ENCODE assay signal across 8 mouse cellular contexts in the genomic region with DNA sequence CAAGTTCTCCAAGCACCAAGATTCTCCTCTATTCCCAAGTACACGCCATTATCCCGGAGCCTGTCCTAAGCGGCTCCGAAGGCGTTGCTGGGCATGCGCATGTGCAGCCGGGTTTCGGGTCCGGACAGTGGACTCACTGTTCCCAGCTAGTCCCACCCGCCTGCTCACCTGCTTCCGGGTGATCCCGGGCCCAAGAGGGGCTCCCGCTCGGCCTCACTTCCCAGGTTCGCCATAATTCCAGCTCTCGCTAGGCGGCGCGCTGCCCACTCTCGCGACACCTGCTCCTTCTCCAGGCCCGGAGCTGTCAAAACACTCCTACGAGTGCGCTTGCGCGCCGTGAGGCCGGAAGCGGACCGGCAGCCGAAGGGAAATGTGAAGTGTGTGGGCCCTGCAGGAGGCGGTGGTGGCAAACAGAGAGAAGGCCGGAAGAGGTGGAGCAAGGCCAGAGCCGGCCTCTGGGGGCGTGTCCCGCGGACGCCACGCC. TPM values are rescaled to one million over a fixed set of nuclear protein-coding genes. Genes with fewer than 3 reads are reported as not detected.
DNase-seq lines count a peak whose midpoint lies in the region; ATAC-seq and TF ChIP-seq lines count a peak whose summit lies in the region.
"Not testable (repeated sequence)": the region's sequence is repeated elsewhere in the genome, so short reads cannot be mapped to it uniquely, and the experiment has no call there.

A gene (minus strand): TSS at position 414 of the 484 bp plus-strand sequence.

- not testable (repeated sequence) for TF ChIP-seq POLR2A in bone marrow macrophage, adult 2 months (IDR thresholded peaks at IDR 0.05; ENCODE audit: borderline replicate concordance, low read depth, low read length)
- peak; percentile 59 for TF ChIP-seq POLR2A in embryonic fibroblast, embryonic 13.5 days (IDR thresholded peaks at IDR 0.05; ENCODE audit: low read depth, low read length)

- H3K36me3 ChIP-seq in kidney, embryonic 14.5 days (ENCODE audit: control insufficient read depth, insufficient read depth, low read length); limb, embryonic 15.5 days: not testable (repeated sequence)

- H3K9ac ChIP-seq in kidney, embryonic 14.5 days (ENCODE audit: low read depth, low read length): peak within 1 kb of the TSS; percentile 52
- H3K9ac ChIP-seq in limb, embryonic 15.5 days: peak within 1 kb of the TSS; percentile 39

- peak within 1 kb of the TSS; percentile 79 for H3K4me3 ChIP-seq in bone marrow macrophage, adult 2 months (ENCODE audit: insufficient read depth, low read length)
- peak within 1 kb of the TSS; percentile 69 for H3K4me3 ChIP-seq in embryonic fibroblast, embryonic 13.5 days (ENCODE audit: insufficient read depth, low read length)
- peak within 1 kb of the TSS; percentile 45 for H3K4me3 ChIP-seq in kidney, embryonic 14.5 days (ENCODE audit: low read length)
- H3K4me3 ChIP-seq in limb, embryonic 15.5 days: peak within 1 kb of the TSS; percentile 50

- not testable (repeated sequence) for H3K27me3 ChIP-seq in kidney, embryonic 14.5 days (ENCODE audit: control insufficient read depth, insufficient read depth, low read length); limb, embryonic 15.5 days

- H3K9me3 ChIP-seq in kidney, embryonic 14.5 days (ENCODE audit: control insufficient read depth, low read length); limb, embryonic 15.5 days: not testable (repeated sequence)

- DNase-seq in A20 (ENCODE audit: low read depth, low spot score): peak; percentile 98
- peak; percentile 98 for DNase-seq in heart, adult 9 months (ENCODE audit: low spot score in 2 of 2)
- peak; percentile 93 to 95 for DNase-seq in monocyte, adult 2 months (ENCODE audit: low read depth in 1 of 2, low spot score in 2 of 2)
- DNase-seq in spleen, postnatal 36 days (ENCODE audit: low spot score in 2 of 2): peak; percentile 96 to 97

- peak; percentile 99 for ATAC-seq in kidney, embryonic 14.5 days (ENCODE audit: low FRiP score, low TSS enrichment)
- ATAC-seq in limb, embryonic 15.5 days (ENCODE audit: insufficient number of reproducible peaks, low FRiP score, low TSS enrichment, low read depth): peak; percentile 98

- 1% methylated on average over 33 of the region's 39 CpGs for WGBS in kidney, embryonic 14.5 days
- WGBS in limb, embryonic 15.5 days: under 1% methylated on average over 38 of the region's 39 CpGs

- H3K4me2 ChIP-seq in kidney, embryonic 14.5 days (replicated peaks; ENCODE audit: low read depth, low read length): peak within 1 kb of the TSS; percentile 59
- H3K4me2 ChIP-seq in limb, embryonic 15.5 days: peak within 1 kb of the TSS; percentile 74

- TF ChIP-seq CTCF in bone marrow macrophage, adult 2 months (IDR thresholded peaks at IDR 0.05; ENCODE audit: low read depth, low read length): not testable (repeated sequence)
- peak; percentile 21; the same call in 1 of the 2 replicates for TF ChIP-seq CTCF in embryonic fibroblast, embryonic 13.5 days (IDR thresholded peaks at IDR 0.05; ENCODE audit: borderline replicate concordance, insufficient read depth, low read length)

- peak within 1 kb of the TSS; percentile 37 for H3K27ac ChIP-seq in bone marrow macrophage, adult 2 months (ENCODE audit: insufficient read depth, low read depth, low read length)
- H3K27ac ChIP-seq in embryonic fibroblast, embryonic 13.5 days (ENCODE audit: insufficient read depth, low read length): peak within 1 kb of the TSS; percentile 49
- peak within 1 kb of the TSS; percentile 62; the same call in 1 of the 2 replicates for H3K27ac ChIP-seq in kidney, embryonic 14.5 days (ENCODE audit: low read depth, low read length)
- H3K27ac ChIP-seq in limb, embryonic 15.5 days: peak within 1 kb of the TSS; percentile 83

- H3K4me1 ChIP-seq in bone marrow macrophage, adult 2 months (ENCODE audit: control insufficient read depth, insufficient read depth, low read length); embryonic fibroblast, embryonic 13.5 days (ENCODE audit: control insufficient read depth, insufficient read depth, low read length); kidney, embryonic 14.5 days (ENCODE audit: control insufficient read depth, insufficient read depth, low read length); limb, embryonic 15.5 days: not testable (repeated sequence)

RNA-seq across cellular contexts. Expression of the gene that starts here (rescaled TPM):
- polyA plus RNA-seq in bone marrow macrophage, adult 2 months (2012; ENCODE audit: insufficient read depth, insufficient read length, missing spikeins): 9.1 and 9.5 TPM in 2 replicates
- 8.2 and 8.7 TPM in 2 replicates for polyA plus RNA-seq in embryonic fibroblast, embryonic 13.5 days (2011; ENCODE audit: insufficient read length, low read depth, missing spikeins)
- 5.3 and 8.1 TPM in 2 replicates for polyA plus RNA-seq in kidney, embryonic 14.5 days (2014; fragmentation: Nextera tagmentation; extraction: Ambion mirVana)
- polyA plus RNA-seq in limb, embryonic 15.5 days (2015; fragmentation: Nextera tagmentation; extraction: Ambion mirVana): 8.0 and 8.7 TPM in 2 replicates

Comparison
In these comparisons a context has a peak if more than half of its experiments do, and no peak if none do; other contexts are left out.
1. Peak in every context shown above with its lines: DNase-seq, ATAC-seq, H3K4me3 ChIP-seq and H3K27ac ChIP-seq.